Mouse (Mus musculus) C2C12 (cell line): ENCODE measurements at regions not wholly inside any gene's neighbourhood (a gene's known extent, or its start where the extent isn't known, plus 50 kb on each side); places are given as distances from the start of the nearest gene placed in this dataset.

Experiments used
- CTCF ChIP-seq: IDR thresholded peaks from one replicate; pipeline ENCODE4 v1.5.1; 2011; ENCODE audit not compliant: control insufficient read depth, insufficient read depth, insufficient read length
- FOSL1 ChIP-seq: IDR thresholded peaks from one replicate; pipeline ENCODE4 v1.8.0; 2011; ENCODE audit warnings: mild to moderate bottlenecking, low read length; ENCODE audit not compliant: poor library complexity, insufficient read depth, severe bottlenecking
- MYOD1 ChIP-seq: IDR thresholded peaks from one replicate; pipeline ENCODE4 v1.6.1; 2011; ENCODE audit warnings: low read depth; ENCODE audit not compliant: control insufficient read depth, insufficient read length
- MYOG ChIP-seq: IDR thresholded peaks from one replicate; pipeline ENCODE4 v1.6.1; 2011; ENCODE audit not compliant: control insufficient read depth, insufficient read length; ENCODE audit errors: extremely low read depth

- TF ChIP-seq CTCF (no peak), MYOG (no peak), MYOD1 (no peak), FOSL1 (no peak)
Measured at GRCm38 (mm10) chr1:61296831-61297230, 319.1 kb downstream of the Icos start.
